Mouse (Mus musculus) neural tube, embryonic 14.5 days (tissue): ENCODE results near the gene Usp10. TPM values are rescaled to one million over a fixed set of nuclear protein-coding genes. Genes with fewer than 3 reads are reported as not detected.

ENCODE experiments used
- ATAC-seq: fragments of 200-750 bp; cut with Nextera tagmentation; 2 replicates; pipeline ENCODE4 v1.8.0; 2017; ENCODE audit warnings: low read depth, mild to moderate bottlenecking, moderate TSS enrichment, moderate library complexity
- H3K27ac ChIP-seq: fragments of 300-500 bp; sonication (generic); 2 replicates; pipeline ENCODE4 v1.5.1; 2014; ENCODE audit warnings: low read depth, mild to moderate bottlenecking, control low read depth, low read length, moderate library complexity, mixed read lengths
- H3K27me3 ChIP-seq: fragments of 300-500 bp; sonication (generic); 2 replicates; pipeline ENCODE4 v1.6.1; 2014; ENCODE audit warnings: low read length; ENCODE audit not compliant: control insufficient read depth, insufficient read depth
- H3K36me3 ChIP-seq: fragments of 300-500 bp; sonication (generic); 2 replicates; pipeline ENCODE4 v1.6.1; 2014; ENCODE audit warnings: low read length, mixed read lengths; ENCODE audit not compliant: control insufficient read depth, insufficient read depth
- H3K4me1 ChIP-seq: fragments of 300-500 bp; sonication (generic); 2 replicates; pipeline ENCODE4 v1.6.1; 2014; ENCODE audit warnings: low read length; ENCODE audit not compliant: control insufficient read depth, insufficient read depth
- H3K4me2 ChIP-seq: fragments of 300-500 bp; sonication (generic); 2 replicates; pipeline ENCODE4 v1.6.1; 2014; ENCODE audit warnings: mild to moderate bottlenecking, low read depth, low read length, control low read depth
- H3K4me3 ChIP-seq: fragments of 300-500 bp; sonication (generic); 2 replicates; pipeline ENCODE4 v1.5.1; 2014; ENCODE audit warnings: low read depth, low read length, control low read depth, mixed read lengths
- H3K9ac ChIP-seq: fragments of 300-500 bp; sonication (generic); replicated peaks from 2 replicates; pipeline ENCODE4 v1.6.1; 2014; ENCODE audit warnings: low read depth, mild to moderate bottlenecking, control low read depth, low read length, mixed read lengths
- H3K9me3 ChIP-seq: fragments of 300-500 bp; sonication (generic); 2 replicates; pipeline ENCODE4 v1.6.1; 2016; ENCODE audit warnings: low read length; ENCODE audit not compliant: control insufficient read depth
- WGBS: fragments of 180-500 bp; shearing (Covaris S2); extraction: QIAGEN DNeasy Blood & Tissue Kit; methylation state at CpG from one replicate; pipeline ENCODE4 v1.1.7; 2014; 5-methylcytosine and 5-hydroxymethylcytosine counted together
- polyA plus RNA-seq: library from polyadenylated mRNA; unstranded; fragments of >200 nt; fragmentation: Nextera tagmentation; extraction: Ambion mirVana; gene quantifications from 2 replicates; pipeline ENCODE4 v1.2.1, GENCODE M21; 2014

Usp10 gene
- polyA plus RNA-seq, 1 experiment from 2014 or later = 100 TPM

DNA sequence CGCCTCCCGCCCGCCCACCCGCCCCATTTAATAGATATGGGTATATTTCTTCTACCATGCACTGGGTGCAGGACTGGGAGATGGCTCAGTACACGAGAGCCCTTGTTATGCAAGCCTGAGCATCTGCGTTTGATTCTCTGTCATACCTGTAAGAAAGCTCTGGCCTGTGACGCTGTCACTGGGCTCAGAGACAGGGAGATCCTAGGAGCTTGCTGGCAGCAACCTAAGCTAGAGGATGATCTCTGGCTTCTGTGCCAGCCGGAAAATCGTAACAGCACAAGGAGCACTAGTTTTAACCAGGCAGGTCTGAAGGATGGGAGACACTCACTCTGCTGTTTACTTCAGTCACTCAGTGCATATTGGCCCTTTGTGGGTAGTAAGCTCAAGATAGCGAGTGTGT, 33.5 kb downstream of the Usp10 start:
- H3K36me3 ChIP-seq = peaks cover 18% of the 10 kb centered on the region
- no peak for ATAC-seq
- 64% methylated on average over 10 of the region's 10 CpGs for WGBS

GRCm38 (mm10) chr8:119944096-119944811, 34.1 kb downstream of the Usp10 start:
- Histone ChIP-seq H3K4me2 (no peak overlapping the region), H3K4me3 (no peak overlapping the region), H3K9ac (no peak overlapping the region), H3K27ac (no peak overlapping the region), H3K27me3 (no peaks in the 10 kb centered on the region), H3K9me3 (no peaks in the 10 kb centered on the region), H3K36me3 (peaks cover 16% of the 10 kb centered on the region), H3K4me1 (no peaks in the 10 kb centered on the region)
- 0 out of 2 replicates have a peak, but pooled peaks have one; percentile 47 for ATAC-seq
- WGBS = 69% methylated on average over 9 of the region's 9 CpGs

More for the DNA sequence above, 33.5 kb downstream of the Usp10 start:
- no peaks in the 10 kb centered on the region for H3K27me3 ChIP-seq
- H3K4me2 ChIP-seq = no peak overlapping the region
- H3K4me3 ChIP-seq = no peak overlapping the region
- no peak overlapping the region for H3K9ac ChIP-seq
- H3K9me3 ChIP-seq = no peaks in the 10 kb centered on the region
- no peak overlapping the region for H3K27ac ChIP-seq
- H3K4me1 ChIP-seq = 0 out of 2 replicates have a peak, but pooled peaks cover 2% of the 10 kb centered on the region

DNA sequence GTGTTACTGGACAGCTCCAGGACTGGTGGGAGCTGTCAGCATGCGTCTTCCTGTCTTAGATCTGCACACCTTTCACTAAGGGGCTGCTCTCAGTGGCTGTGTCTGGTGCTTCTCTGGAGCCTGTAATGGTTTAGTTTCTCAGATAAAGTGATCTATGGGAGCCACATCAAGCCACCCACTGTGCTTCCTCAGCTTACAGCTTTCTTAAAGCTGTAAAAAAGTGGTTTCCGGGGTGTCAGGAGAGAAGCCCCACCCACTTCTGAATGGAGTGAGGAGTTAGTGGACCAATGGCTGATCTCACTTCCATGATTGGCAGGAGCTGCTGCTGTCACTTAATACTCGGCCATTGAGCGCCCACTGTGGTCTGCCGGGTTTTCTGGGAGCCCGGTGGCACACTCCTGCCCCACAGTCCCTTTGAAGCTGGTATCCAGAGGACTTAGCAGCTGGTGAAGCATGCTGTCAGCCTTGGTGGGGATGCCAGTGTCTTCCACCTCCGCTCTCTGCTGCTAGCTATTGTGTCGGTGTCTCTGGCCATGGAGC, 36.2 kb downstream of the Usp10 start:
- 77% methylated on average over 8 of the region's 8 CpGs for WGBS
- H3K9me3 ChIP-seq = no peaks in the 10 kb centered on the region
- H3K27me3 ChIP-seq = no peaks in the 10 kb centered on the region
- H3K36me3 ChIP-seq = peaks cover 25% of the 10 kb centered on the region
- ATAC-seq = no peak
- H3K27ac ChIP-seq = no peak overlapping the region
- H3K4me3 ChIP-seq = no peak overlapping the region
- no peak overlapping the region for H3K4me2 ChIP-seq
- no peak overlapping the region for H3K9ac ChIP-seq
- no peaks in the 10 kb centered on the region for H3K4me1 ChIP-seq

DNA sequence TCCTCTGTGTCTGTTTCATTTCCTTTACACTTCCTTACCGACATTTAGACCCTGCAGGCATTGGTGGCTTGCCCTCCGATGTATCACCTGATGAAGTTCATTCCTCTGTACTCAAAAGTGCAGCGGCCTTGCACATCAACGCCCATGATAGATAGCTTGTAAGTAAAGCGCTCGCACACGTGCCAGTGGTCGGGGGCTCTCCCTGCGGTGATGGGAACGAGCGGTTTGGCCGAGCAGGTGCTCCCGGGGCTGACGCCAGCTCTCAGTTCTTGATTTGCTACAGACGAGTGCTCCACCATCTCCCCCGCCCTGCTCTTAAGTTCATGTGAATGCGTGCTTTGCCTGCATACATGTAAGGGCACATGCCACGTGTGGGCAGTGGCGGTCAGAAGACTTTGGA, 37.5 kb downstream of the Usp10 start:
- Histone ChIP-seq H3K4me2 (no peak overlapping the region), H3K4me1 (no peaks in the 10 kb centered on the region), H3K27ac (no peak overlapping the region), H3K9ac (no peak overlapping the region), H3K27me3 (no peaks in the 10 kb centered on the region), H3K36me3 (peaks cover 24% of the 10 kb centered on the region; the same call in 1 of the 2 replicates), H3K4me3 (no peak overlapping the region), H3K9me3 (no peaks in the 10 kb centered on the region)
- WGBS = 81% methylated on average over 19 of the region's 19 CpGs
- no peak for ATAC-seq

GRCm38 (mm10) chr8:119948340-119948739, 38.2 kb downstream of the Usp10 start:
- Histone ChIP-seq H3K36me3 (peaks cover 26% of the 10 kb centered on the region; the same call in 1 of the 2 replicates), H3K9ac (no peak overlapping the region), H3K4me1 (no peaks in the 10 kb centered on the region), H3K4me2 (no peak overlapping the region), H3K4me3 (no peak overlapping the region), H3K27ac (no peak overlapping the region), H3K9me3 (no peaks in the 10 kb centered on the region), H3K27me3 (no peaks in the 10 kb centered on the region)
- WGBS = 74% methylated on average over 15 of the region's 15 CpGs
- ATAC-seq = no peak

- ATAC-seq = no peak
These were observed 42.1 kb downstream of the Usp10 start for GRCm38 (mm10) chr8:119952282-119952681.

GRCm38 (mm10) chr8:119952747-119953146, 42.6 kb downstream of the Usp10 start:
- H3K27ac ChIP-seq = no peak overlapping the region
- no peaks in the 10 kb centered on the region for H3K27me3 ChIP-seq
- H3K4me2 ChIP-seq = no peak overlapping the region
- no peaks in the 10 kb centered on the region for H3K4me1 ChIP-seq
- H3K36me3 ChIP-seq = peaks cover 60% of the 10 kb centered on the region
- H3K9ac ChIP-seq = no peak overlapping the region
- H3K9me3 ChIP-seq = no peaks in the 10 kb centered on the region
- no peak for ATAC-seq
- H3K4me3 ChIP-seq = no peak overlapping the region
- 38% methylated on average over 5 of the region's 5 CpGs for WGBS

More at GRCm38 (mm10) chr8:119952282-119952681, 42.1 kb downstream of the Usp10 start:
- Histone ChIP-seq H3K4me1 (no peaks in the 10 kb centered on the region), H3K9ac (no peak overlapping the region), H3K27ac (no peak overlapping the region), H3K4me3 (no peak overlapping the region), H3K27me3 (no peaks in the 10 kb centered on the region), H3K4me2 (no peak overlapping the region), H3K36me3 (peaks cover 58% of the 10 kb centered on the region), H3K9me3 (no peaks in the 10 kb centered on the region)
- WGBS = 38% methylated on average over 7 of the region's 7 CpGs

- H3K27me3 ChIP-seq = no peaks in the 10 kb centered on the region
- no peak for ATAC-seq
- no peak overlapping the region for H3K4me3 ChIP-seq
- peaks cover 63% of the 10 kb centered on the region for H3K36me3 ChIP-seq
- no peaks in the 10 kb centered on the region for H3K9me3 ChIP-seq
- H3K4me2 ChIP-seq = no peak overlapping the region
- peaks cover 2% of the 10 kb centered on the region; the same call in 1 of the 2 replicates for H3K4me1 ChIP-seq
- H3K27ac ChIP-seq = no peak overlapping the region
- 95% methylated on average over 8 of the region's 8 CpGs for WGBS
- H3K9ac ChIP-seq = no peak overlapping the region
These were observed 45.2 kb downstream of the Usp10 start for GRCm38 (mm10) chr8:119955333-119955732.

GRCm38 (mm10) chr8:119958076-119958475, 47.9 kb downstream of the Usp10 start:
- ATAC-seq = no peak
- H3K4me3 ChIP-seq = no peak overlapping the region
- H3K4me2 ChIP-seq = no peak overlapping the region
- no peak overlapping the region for H3K27ac ChIP-seq
- no peaks in the 10 kb centered on the region for H3K9me3 ChIP-seq
- WGBS = 94% methylated on average over 10 of the region's 10 CpGs
- H3K27me3 ChIP-seq = no peaks in the 10 kb centered on the region
- peaks cover 42% of the 10 kb centered on the region for H3K36me3 ChIP-seq
- H3K4me1 ChIP-seq = peaks cover 4% of the 10 kb centered on the region; the same call in 1 of the 2 replicates
- H3K9ac ChIP-seq = no peak overlapping the region
